Comparison of ENCODE assay signal across 11 mouse cellular contexts in genomic region chr10:60349644-60350043, GRCm38 (mm10). TPM values are rescaled to one million over a fixed set of nuclear protein-coding genes. Genes with fewer than 3 reads are reported as not detected.
A peak's percentile ranks its signal among the peaks of the same experiment; 100 is the strongest.
DNase-seq lines count a peak whose midpoint lies in the region; ATAC-seq and TF ChIP-seq lines count a peak whose summit lies in the region.
"Had no signal": no experiment of that assay in that cellular context is flagged by ENCODE, and none has a peak within 500 bp of the region (broad histone marks: within the 10 kb centered on the region; RNA-seq: fewer than 3 reads in every experiment).

No protein-coding gene starts in this region.

- peaks cover 41% of the 10 kb centered on the region for H3K4me1 ChIP-seq in lung, embryonic 14.5 days (ENCODE audit: insufficient read depth)
- peaks cover 77% of the 10 kb centered on the region for H3K4me1 ChIP-seq in intestine, embryonic 14.5 days (replicated peaks; ENCODE audit: control insufficient read depth, insufficient read depth, low read length)

- H3K79me2 ChIP-seq in macrophage (ENCODE audit: inconsistent target) = peaks cover 78% of the 10 kb centered on the region

- no peak overlapping the region for H3K9ac ChIP-seq in lung, embryonic 14.5 days
- no peak overlapping the region for H3K9ac ChIP-seq in intestine, embryonic 14.5 days (ENCODE audit: low read length)
- H3K9ac ChIP-seq: forebrain, embryonic 12.5 days had no signal

- no peaks in the 10 kb centered on the region for H3K27me3 ChIP-seq in lung, embryonic 14.5 days (ENCODE audit: insufficient read depth, low read length)
- H3K27me3 ChIP-seq in intestine, embryonic 14.5 days (replicated peaks; ENCODE audit: control insufficient read depth, insufficient read depth, low read length) = no peaks in the 10 kb centered on the region

- WGBS in lung, embryonic 14.5 days = 89% methylated on average over 5 of the region's 5 CpGs
- WGBS in intestine, embryonic 14.5 days = 81% methylated on average over 5 of the region's 5 CpGs
- WGBS in macrophage (ENCODE audit: missing documents) = 70% methylated on average over 5 of the region's 5 CpGs

- DNase-seq in lung, embryonic 14.5 days = no peak
- no peak for DNase-seq in lung, adult 18-20 months
- DNase-seq in c-Kit-negative CD71-positive TER-119-positive erythroid progenitor cells, embryonic 14.5 days (ENCODE audit: low read depth, low spot score) = peak; percentile 49
- DNase-seq in intestine, embryonic 14.5 days (ENCODE audit: low spot score) = no peak
- no peak for DNase-seq in adrenal gland, postnatal 25 days
- no peak for DNase-seq in right cerebral cortex, adult 2 months (ENCODE audit: low spot score in 2 of 2)
- DNase-seq: right cerebral cortex, postnatal 25 days; thymus, postnatal 14 days had no signal

- H3K9me3 ChIP-seq in lung, embryonic 14.5 days (ENCODE audit: low read depth, low read length) = no peaks in the 10 kb centered on the region
- no peaks in the 10 kb centered on the region for H3K9me3 ChIP-seq in intestine, embryonic 14.5 days (ENCODE audit: control insufficient read depth, low read length)
- H3K9me3 ChIP-seq: forebrain, embryonic 12.5 days; neural tube, embryonic 12.5 days had no signal

- H3K4me3 ChIP-seq in lung, embryonic 14.5 days (ENCODE audit: low read depth, low read length) = no peak overlapping the region
- H3K4me3 ChIP-seq in intestine, embryonic 14.5 days (ENCODE audit: low read depth, low read length) = no peak overlapping the region
- H3K4me3 ChIP-seq in macrophage (ENCODE audit: inconsistent target) = peak overlapping the region; percentile 90; the same call in 1 of the 2 replicates
- H3K4me3 ChIP-seq: forebrain, embryonic 12.5 days; neural tube, embryonic 12.5 days had no signal

- TF ChIP-seq CTCF in lung, embryonic 14.5 days (IDR thresholded peaks at IDR 0.05; ENCODE audit: low read depth) = no peak

- no peak for ATAC-seq in lung, embryonic 14.5 days (ENCODE audit: insufficient read depth)
- ATAC-seq in intestine, embryonic 14.5 days (replicated peaks; ENCODE audit: low FRiP score, low TSS enrichment, low read depth) = no peak

- H3K27ac ChIP-seq in lung, embryonic 14.5 days (ENCODE audit: low read depth) = peak overlapping the region; percentile 93
- peak overlapping the region; percentile 97 for H3K27ac ChIP-seq in intestine, embryonic 14.5 days (ENCODE audit: low read depth)
- H3K27ac ChIP-seq in macrophage = peak overlapping the region; percentile 88
- H3K27ac ChIP-seq: forebrain, embryonic 12.5 days; neural tube, embryonic 12.5 days had no signal

- no peaks in the 10 kb centered on the region for H3K36me3 ChIP-seq in lung, embryonic 14.5 days (ENCODE audit: insufficient read depth)
- H3K36me3 ChIP-seq in intestine, embryonic 14.5 days (ENCODE audit: control insufficient read depth, insufficient read depth, low read length) = no peaks in the 10 kb centered on the region
- H3K36me3 ChIP-seq in macrophage (ENCODE audit: inconsistent target) = peaks cover 32% of the 10 kb centered on the region; the same call in 1 of the 2 replicates
- H3K36me3 ChIP-seq: forebrain, embryonic 12.5 days; neural tube, embryonic 12.5 days had no signal

- H3K4me2 ChIP-seq in lung, embryonic 14.5 days = peak overlapping the region; percentile 70; the same call in 1 of the 2 replicates
- peak overlapping the region; percentile 68 for H3K4me2 ChIP-seq in intestine, embryonic 14.5 days (ENCODE audit: low read length)
- H3K4me2 ChIP-seq: forebrain, embryonic 12.5 days; neural tube, embryonic 12.5 days had no signal

RNA-seq across cellular contexts. Expression of gene Vsir, which starts 3.0 kb away (rescaled TPM):
- 4.3 and 6.7 TPM in 2 replicates for polyA plus RNA-seq in lung, embryonic 14.5 days (2014; fragmentation: Nextera tagmentation; extraction: Ambion mirVana)
- polyA plus RNA-seq in intestine, embryonic 14.5 days (2014; fragmentation: Nextera tagmentation; extraction: Ambion mirVana) = 6.0 and 6.1 TPM in 2 replicates
- total RNA-seq in macrophage (2018; cell fraction: chromatin; rRNA removed) = 100 to 1,000 TPM in 6 of 26 experiments, 10 to 100 TPM in 20; 10.8 to 164 (median 60.8) TPM
- total RNA-seq in macrophage (2018; cell fraction: cytosol; rRNA removed) = 100 to 1,000 TPM in 24 of 26 experiments, 10 to 100 TPM in 2; 90.4 to 273 (median 157) TPM
- 100 to 1,000 TPM in 24 of 26 experiments, 10 to 100 TPM in 2; 88.2 to 317 (median 168) TPM for total RNA-seq in macrophage (2018; cell fraction: nucleus; rRNA removed)
- 165 to 459 TPM (median 279 TPM) in 3 replicates for polyA plus RNA-seq in macrophage (2018)
- total RNA-seq in adrenal gland, postnatal 25 days (2021) = 6.3 and 11.3 TPM in 2 replicates

RNA-seq across cellular contexts. Expression of gene Gm17455, which starts 49.9 kb away (rescaled TPM):
- polyA plus RNA-seq in lung, embryonic 14.5 days (2014; fragmentation: Nextera tagmentation; extraction: Ambion mirVana) = 0.74 and 1.2 TPM in 2 replicates
- 2.3 and 2.4 TPM in 2 replicates for polyA plus RNA-seq in intestine, embryonic 14.5 days (2014; fragmentation: Nextera tagmentation; extraction: Ambion mirVana)
- 1 to 10 TPM in 6 of 26 experiments, under 1 TPM in 2, not detected in 18; 0.81 to 7.0 (median 1.4) TPM for total RNA-seq in macrophage (2018; cell fraction: chromatin; rRNA removed)
- under 1 TPM in 7 of 26 experiments, not detected in 19; 0.14 to 0.59 (median 0.29) TPM for total RNA-seq in macrophage (2018; cell fraction: cytosol; rRNA removed)
- 10 to 100 TPM in 1 of 26 experiments, 1 to 10 TPM in 9, under 1 TPM in 1, not detected in 15; 0.88 to 10.1 (median 1.5) TPM for total RNA-seq in macrophage (2018; cell fraction: nucleus; rRNA removed)
- polyA plus RNA-seq in macrophage (2018) = not detected in 3 replicates
- not detected in 2 replicates for total RNA-seq in adrenal gland, postnatal 25 days (2021)

Comparison
In these comparisons a context has a peak if more than half of its experiments do, and no peak if none do; other contexts are left out.
1. RNA of gene Vsir, which starts 3.0 kb away (polyA plus RNA-seq): 165 to 459 TPM in macrophage; 6.0 to 6.1 TPM in intestine, embryonic 14.5 days and 4.3 to 6.7 TPM in lung, embryonic 14.5 days; every median in the first group is over 10 times any median in the second.
2. Peak in every context shown above with its lines, with median percentiles within 50 percentile points of each other: H3K27ac ChIP-seq.